Mouse (Mus musculus) embryonic facial prominence, embryonic 14.5 days (tissue): ENCODE data around the gene Gm45261. TPM values are rescaled to one million over a fixed set of nuclear protein-coding genes. Genes with fewer than 3 reads are reported as not detected.

Source experiments
- ATAC-seq: fragments of 200-750 bp; cut with Nextera tagmentation; 2 replicates; pipeline ENCODE4 v1.8.0; 2017; ENCODE audit warnings: low read depth, moderate number of reproducible peaks, moderate TSS enrichment
- DNase-seq: peaks from one replicate; pipeline ENCODE4 v3.0.0-alpha.2; 2015; ENCODE audit warnings: low spot score
- H3K27ac ChIP-seq: fragments of 300-500 bp; sonication (generic); replicated peaks from 2 replicates; pipeline ENCODE4 v1.5.1; 2014; ENCODE audit warnings: low read depth, mild to moderate bottlenecking, low read length, moderate library complexity
- H3K27me3 ChIP-seq: fragments of 300-500 bp; sonication (generic); replicated peaks from 2 replicates; pipeline ENCODE4 v1.6.1; 2014; ENCODE audit warnings: low read length; ENCODE audit not compliant: control insufficient read depth, insufficient read depth
- H3K36me3 ChIP-seq: fragments of 300-500 bp; sonication (generic); 2 replicates; pipeline ENCODE4 v1.6.1; 2014; ENCODE audit warnings: low read length, mixed read lengths; ENCODE audit not compliant: control insufficient read depth, insufficient read depth
- H3K4me1 ChIP-seq: fragments of 300-500 bp; sonication (generic); 2 replicates; pipeline ENCODE4 v1.6.1; 2014; ENCODE audit warnings: antibody characterized with exemption, low read length; ENCODE audit not compliant: control insufficient read depth, insufficient read depth
- H3K4me2 ChIP-seq: fragments of 300-500 bp; sonication (generic); 2 replicates; pipeline ENCODE4 v1.6.1; 2014; ENCODE audit warnings: low read depth, mild to moderate bottlenecking, low read length, moderate library complexity, mixed read lengths
- H3K4me3 ChIP-seq: fragments of 300-500 bp; sonication (generic); 2 replicates; pipeline ENCODE4 v1.5.1; 2014; ENCODE audit warnings: low read depth, mild to moderate bottlenecking, low read length
- H3K9ac ChIP-seq: fragments of 300-500 bp; sonication (generic); 2 replicates; pipeline ENCODE4 v1.6.1; 2014; ENCODE audit warnings: low read depth, mild to moderate bottlenecking, low read length, moderate library complexity, mixed read lengths
- H3K9me3 ChIP-seq: fragments of 300-500 bp; sonication (generic); 2 replicates; pipeline ENCODE4 v1.6.1; 2016; ENCODE audit warnings: low read length; ENCODE audit not compliant: control insufficient read depth
- WGBS: fragments of 180-500 bp; shearing (Covaris S2); extraction: QIAGEN DNeasy Blood & Tissue Kit; methylation state at CpG from one replicate; pipeline ENCODE4 v1.1.7; 2014; 5-methylcytosine and 5-hydroxymethylcytosine counted together
- polyA plus RNA-seq: library from polyadenylated mRNA; unstranded; fragments of >200 nt; fragmentation: Nextera tagmentation; extraction: Ambion mirVana; gene quantifications from 2 replicates; pipeline ENCODE4 v1.2.1, GENCODE M21; 2014

Gene Gm45261
- polyA plus RNA-seq, 1 experiment from 2014 or later = not detected

- H3K9me3 ChIP-seq = no peaks in the 10 kb centered on the region
- 73% methylated on average over 3 of the region's 3 CpGs for WGBS
- H3K4me1 ChIP-seq = no peaks in the 10 kb centered on the region
- no peak overlapping the region for H3K27ac ChIP-seq
- H3K4me3 ChIP-seq = no peak overlapping the region
- no peaks in the 10 kb centered on the region for H3K36me3 ChIP-seq
- no peak for DNase-seq
- H3K4me2 ChIP-seq = no peak overlapping the region
- no peaks in the 10 kb centered on the region for H3K27me3 ChIP-seq
- H3K9ac ChIP-seq = no peak overlapping the region
- ATAC-seq = no peak
These were observed 57.8 kb downstream of the Gm45261 start for GRCm38 (mm10) chr1:80403366-80403893.

GRCm38 (mm10) chr1:80401961-80402360 lies 59.3 kb downstream of the Gm45261 start:
- Histone ChIP-seq H3K4me1 (no peaks in the 10 kb centered on the region), H3K27ac (no peak overlapping the region), H3K4me3 (no peak overlapping the region), H3K36me3 (no peaks in the 10 kb centered on the region), H3K9ac (no peak overlapping the region), H3K4me2 (no peak overlapping the region), H3K9me3 (no peaks in the 10 kb centered on the region), H3K27me3 (no peaks in the 10 kb centered on the region)
- ATAC-seq (no peak), DNase-seq (no peak)
- 88% methylated on average over 1 of the region's 1 CpGs for WGBS

Other genes with a start within 250 kb of the Gm45261 start
- 1.1 and 1.4 TPM in 2 replicates for gene Fam124b, start 243.0 kb downstream of the Gm45261 start, polyA plus RNA-seq
- gene Cul3, start 121.0 kb downstream of the Gm45261 start, polyA plus RNA-seq = 57.1 and 63.4 TPM in 2 replicates